Mouse (Mus musculus): ENCODE results near the gene Gm28079.
"Not testable (repeated sequence)": the region's sequence is repeated elsewhere in the genome, so short reads cannot be mapped to it uniquely, and the experiment has no call there.

The Gm28079 gene

GRCm38 (mm10) chrY:70014799-70015198 is at the start of gene Gm28079:
TSS of gene Gm28079 (minus strand) at chrY:70014899.
- not testable (repeated sequence) for DNase-seq

All from lung, postnatal 4 days (tissue).